Mouse (Mus musculus) liver, embryonic 16.5 days (tissue): ENCODE results near the gene 0610030E20Rik. TPM values are rescaled to one million over a fixed set of nuclear protein-coding genes. Genes with fewer than 3 reads are reported as not detected.

ENCODE experiments used
- ATAC-seq: fragments of 200-750 bp; cut with Nextera tagmentation; 2 replicates; pipeline ENCODE4 v1.8.0; 2017; ENCODE audit warnings: low read depth, mild to moderate bottlenecking, moderate number of reproducible peaks, moderate library complexity
- H3K27ac ChIP-seq: fragments of 300-500 bp; sonication (generic); 2 replicates; pipeline ENCODE4 v1.5.1; 2014; ENCODE audit warnings: mild to moderate bottlenecking, low read length
- H3K27me3 ChIP-seq: fragments of 300-500 bp; sonication (generic); 2 replicates; pipeline ENCODE4 v1.6.1; 2014; ENCODE audit warnings: low read depth, low read length, mixed read lengths; ENCODE audit not compliant: control insufficient read depth, insufficient read depth
- H3K36me3 ChIP-seq: fragments of 300-500 bp; sonication (generic); 2 replicates; pipeline ENCODE4 v1.6.1; 2014; ENCODE audit warnings: mild to moderate bottlenecking; ENCODE audit not compliant: control insufficient read depth, insufficient read depth
- H3K4me1 ChIP-seq: fragments of 300-500 bp; sonication (generic); 2 replicates; pipeline ENCODE4 v1.6.1; 2014; ENCODE audit warnings: low read depth, low read length, mixed read lengths; ENCODE audit not compliant: control insufficient read depth
- H3K4me2 ChIP-seq: fragments of 300-500 bp; sonication (generic); 2 replicates; pipeline ENCODE4 v1.6.1; 2014; ENCODE audit warnings: low read depth, low read length, mixed read lengths
- H3K4me3 ChIP-seq: fragments of 300-500 bp; sonication (generic); 2 replicates; pipeline ENCODE4 v1.5.1; 2014; ENCODE audit warnings: low read depth, mild to moderate bottlenecking, low read length
- H3K9ac ChIP-seq: fragments of 300-500 bp; sonication (generic); 2 replicates; pipeline ENCODE4 v1.6.1; 2014; ENCODE audit warnings: low read depth, low read length
- H3K9me3 ChIP-seq: fragments of 300-500 bp; sonication (generic); replicated peaks from 2 replicates; pipeline ENCODE4 v1.6.1; 2016; ENCODE audit warnings: low read length; ENCODE audit not compliant: control insufficient read depth
- WGBS: fragments of 180-500 bp; shearing (Covaris S2); extraction: QIAGEN DNeasy Blood & Tissue Kit; methylation state at CpG from one replicate; pipeline ENCODE4 v1.1.7; 2014; ENCODE audit not compliant: insufficient replicate concordance; 5-methylcytosine and 5-hydroxymethylcytosine counted together
- polyA plus RNA-seq: library from polyadenylated mRNA; unstranded; fragments of >200 nt; fragmentation: Nextera tagmentation; extraction: Ambion mirVana; gene quantifications from 2 replicates; pipeline ENCODE4 v1.2.1, GENCODE M21; 2015

Gene 0610030E20Rik
- polyA plus RNA-seq, 1 experiment from 2014 or later: 14.1 TPM

DNA sequence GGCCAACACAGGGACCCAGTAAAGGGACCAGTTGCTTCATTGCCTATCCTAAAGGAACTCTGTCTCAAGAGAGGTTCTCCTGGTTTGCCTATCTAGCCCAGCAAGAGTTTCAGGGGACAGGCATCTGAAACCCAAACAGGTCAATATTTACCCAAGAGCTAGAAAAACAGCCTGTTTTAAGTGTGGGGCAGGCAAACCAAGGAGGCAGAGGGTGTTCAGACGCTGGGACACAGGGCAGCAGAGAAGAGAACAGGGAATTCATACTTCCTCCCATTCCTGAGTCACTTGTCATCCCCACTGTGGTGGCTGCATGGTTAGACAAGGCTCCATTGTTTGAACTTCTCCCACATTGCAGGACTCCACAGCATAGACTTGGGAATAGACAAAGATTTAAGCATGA is 24.5 kb downstream of the 0610030E20Rik start:
- no peak overlapping the region for H3K4me3 ChIP-seq
- peaks cover 30% of the 10 kb centered on the region for H3K4me1 ChIP-seq
- no peak overlapping the region for H3K27ac ChIP-seq
- H3K36me3 ChIP-seq: peaks cover 3% of the 10 kb centered on the region
- no peaks in the 10 kb centered on the region for H3K27me3 ChIP-seq
- 43% methylated on average over 1 of the region's 1 CpGs for WGBS
- no peak overlapping the region for H3K9ac ChIP-seq
- H3K4me2 ChIP-seq: no peak overlapping the region
- no peaks in the 10 kb centered on the region for H3K9me3 ChIP-seq
- no peak for ATAC-seq

- Histone ChIP-seq H3K4me2 (no peak overlapping the region), H3K27me3 (no peaks in the 10 kb centered on the region), H3K4me3 (no peak overlapping the region), H3K36me3 (peaks cover 3% of the 10 kb centered on the region), H3K27ac (no peak overlapping the region), H3K9me3 (no peaks in the 10 kb centered on the region), H3K9ac (no peak overlapping the region), H3K4me1 (peaks cover 35% of the 10 kb centered on the region)
- ATAC-seq: no peak
- WGBS: 85% methylated on average over 4 of the region's 4 CpGs
Measured at GRCm38 (mm10) chr6:72373184-72373583, 26.1 kb downstream of the 0610030E20Rik start.

- Histone ChIP-seq H3K9ac (no peak overlapping the region), H3K27me3 (no peaks in the 10 kb centered on the region), H3K27ac (no peak overlapping the region), H3K4me2 (no peak overlapping the region), H3K9me3 (no peaks in the 10 kb centered on the region), H3K4me1 (peaks cover 44% of the 10 kb centered on the region), H3K36me3 (no peaks in the 10 kb centered on the region; the same call in none of the 2 replicates), H3K4me3 (no peak overlapping the region)
- WGBS: 45% methylated on average over 7 of the region's 7 CpGs
- ATAC-seq: peak; percentile 23; the same call in 1 of the 2 replicates
Measured at GRCm38 (mm10) chr6:72374206-72374605, 27.1 kb downstream of the 0610030E20Rik start.

- H3K9me3 ChIP-seq: no peaks in the 10 kb centered on the region
- H3K4me1 ChIP-seq: peaks cover 50% of the 10 kb centered on the region
- no peak overlapping the region for H3K4me3 ChIP-seq
- peak; percentile 75 for ATAC-seq
- 20% methylated on average over 15 of the region's 15 CpGs for WGBS
- H3K27me3 ChIP-seq: no peaks in the 10 kb centered on the region
- no peak overlapping the region for H3K27ac ChIP-seq
- peak overlapping the region; percentile 2; the same call in 1 of the 2 replicates for H3K9ac ChIP-seq
- H3K36me3 ChIP-seq: no peaks in the 10 kb centered on the region; the same call in 1 of the 2 replicates
- peak overlapping the region; percentile 41 for H3K4me2 ChIP-seq
Measured at GRCm38 (mm10) chr6:72374820-72375563, 27.9 kb downstream of the 0610030E20Rik start.

DNA sequence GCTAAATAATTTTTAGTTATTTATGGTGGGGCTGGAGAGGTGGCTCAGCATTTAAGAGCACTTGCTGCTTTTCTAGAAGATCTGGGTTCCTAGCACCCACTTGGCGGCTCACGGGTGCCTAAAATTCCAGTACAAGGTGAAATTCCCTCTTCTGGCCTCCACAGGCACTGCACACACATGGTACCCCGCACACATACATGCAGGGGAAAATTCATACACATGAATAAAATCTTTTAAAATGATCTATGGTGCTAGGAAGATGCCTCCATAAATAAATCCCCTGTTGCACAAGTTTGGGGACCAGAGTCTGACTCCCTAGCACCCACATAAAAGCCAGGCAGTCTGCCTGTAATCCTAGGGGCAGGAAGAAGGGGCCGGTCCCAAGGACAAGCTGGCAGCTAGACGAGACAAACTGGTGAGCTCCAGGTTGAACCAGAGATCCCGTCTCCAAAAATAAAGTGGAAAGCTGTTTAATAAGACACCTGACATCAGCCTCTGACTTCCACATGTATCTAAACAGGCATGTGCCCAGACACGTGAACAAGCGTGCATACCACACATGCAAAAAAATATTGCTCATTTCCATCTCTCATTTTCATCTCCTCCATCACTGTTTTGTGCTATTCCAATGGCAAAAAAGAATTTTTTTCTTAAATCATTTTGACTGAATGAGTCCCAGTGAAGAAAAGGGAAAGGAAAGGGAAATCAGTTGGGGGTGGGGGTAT is 31.6 kb downstream of the 0610030E20Rik start:
- Histone ChIP-seq H3K4me3 (peak overlapping the region; percentile 84), H3K4me1 (peaks cover 59% of the 10 kb centered on the region), H3K4me2 (peak overlapping the region; percentile 74), H3K27me3 (no peaks in the 10 kb centered on the region), H3K9me3 (no peaks in the 10 kb centered on the region), H3K36me3 (no peaks in the 10 kb centered on the region), H3K27ac (no peak overlapping the region; the same call in 1 of the 2 replicates), H3K9ac (peak overlapping the region; percentile 94; the same call in 1 of the 2 replicates)
- no peak for ATAC-seq
- 53% methylated on average over 8 of the region's 8 CpGs for WGBS

DNA sequence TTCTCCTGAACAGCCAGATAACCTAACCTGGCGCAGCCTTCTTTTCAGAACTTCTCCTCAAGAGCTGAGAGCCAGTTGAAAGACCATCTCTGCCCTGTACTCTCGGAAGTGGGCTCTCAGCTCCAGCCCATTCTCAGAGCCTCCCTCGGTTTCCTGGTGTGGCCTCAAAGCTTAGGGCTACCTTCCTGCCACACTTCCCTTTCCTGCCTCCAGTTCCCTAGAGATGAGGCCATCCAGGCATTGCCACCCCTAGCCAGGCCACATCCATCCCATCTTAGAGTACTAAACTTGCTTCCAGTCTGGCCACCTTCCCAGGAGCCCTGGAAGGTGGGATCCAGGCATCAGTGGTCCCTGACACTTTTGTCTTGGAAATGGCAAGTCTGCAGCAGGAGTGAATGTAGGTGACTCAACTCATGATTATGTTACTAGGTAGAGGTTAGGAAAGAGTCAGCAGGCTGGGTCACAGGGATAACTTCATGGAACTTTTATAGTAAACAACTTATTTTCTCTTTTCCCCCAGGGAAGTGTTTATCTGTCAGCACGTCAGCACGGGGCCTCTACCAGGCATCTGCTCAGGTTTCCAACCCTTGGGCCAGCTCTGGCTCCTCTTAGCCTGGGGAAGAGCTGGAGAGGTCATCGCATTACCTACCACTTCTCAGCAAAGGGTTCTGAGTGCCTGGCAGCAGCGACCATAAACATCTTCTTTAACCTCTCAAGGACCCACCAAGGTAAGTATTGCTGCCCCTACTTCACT is 32.4 kb downstream of the 0610030E20Rik start:
- Histone ChIP-seq H3K4me1 (peaks cover 63% of the 10 kb centered on the region), H3K4me2 (peak overlapping the region; percentile 74), H3K27me3 (no peaks in the 10 kb centered on the region), H3K9ac (peak overlapping the region; percentile 94), H3K36me3 (peaks cover 6% of the 10 kb centered on the region; the same call in 1 of the 2 replicates), H3K27ac (peak overlapping the region; percentile 95), H3K4me3 (peak overlapping the region; percentile 84), H3K9me3 (no peaks in the 10 kb centered on the region)
- WGBS: 13% methylated on average over 7 of the region's 7 CpGs
- ATAC-seq: peak; percentile 17

GRCm38 (mm10) chr6:72380131-72380770 is 33.1 kb downstream of the 0610030E20Rik start, which contains the start of gene Vamp5:
Gene Vamp5 (minus strand): TSS chr6:72380468.
- H3K9ac ChIP-seq: peak within 1 kb of the TSS; percentile 94
- ATAC-seq: peak; percentile 86
- H3K4me2 ChIP-seq: peak within 1 kb of the TSS; percentile 74
- WGBS: under 1% methylated on average over 49 of the region's 49 CpGs
- H3K27ac ChIP-seq: peak within 1 kb of the TSS; percentile 95
- peak within 1 kb of the TSS; percentile 84 for H3K4me3 ChIP-seq
- H3K4me1 ChIP-seq: peaks cover 62% of the 10 kb centered on the region
- no peaks in the 10 kb centered on the region for H3K27me3 ChIP-seq
- peaks cover 13% of the 10 kb centered on the region for H3K36me3 ChIP-seq
- H3K9me3 ChIP-seq: no peaks in the 10 kb centered on the region

DNA sequence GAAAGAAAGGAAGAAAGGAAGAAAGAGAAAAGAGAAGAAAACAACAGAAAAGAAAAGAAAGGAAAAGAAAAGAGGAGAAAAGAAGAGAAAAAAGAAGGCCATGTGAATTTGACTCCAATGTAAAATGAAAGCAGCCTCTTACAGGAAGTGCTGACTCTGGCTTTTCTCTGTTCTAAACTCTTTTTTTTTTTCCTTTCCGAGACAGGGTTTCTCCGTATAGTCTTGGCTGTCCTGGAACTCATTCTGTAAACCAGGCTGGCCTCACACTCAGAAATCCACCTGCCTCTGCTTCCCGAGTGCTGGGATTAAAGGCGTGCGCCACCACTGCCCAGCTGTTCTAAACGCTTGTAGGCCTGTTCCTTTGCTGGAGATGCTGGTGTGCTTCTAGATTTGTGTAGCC is 35.4 kb downstream of the 0610030E20Rik start:
- no peak for ATAC-seq
- H3K9me3 ChIP-seq: no peaks in the 10 kb centered on the region
- peaks cover 72% of the 10 kb centered on the region for H3K4me1 ChIP-seq
- no peaks in the 10 kb centered on the region for H3K27me3 ChIP-seq
- peaks cover 22% of the 10 kb centered on the region for H3K36me3 ChIP-seq
- no peak overlapping the region for H3K4me2 ChIP-seq
- WGBS: 69% methylated on average over 6 of the region's 6 CpGs
- no peak overlapping the region for H3K4me3 ChIP-seq
- H3K9ac ChIP-seq: no peak overlapping the region; the same call in 1 of the 2 replicates
- H3K27ac ChIP-seq: no peak overlapping the region; the same call in 1 of the 2 replicates
